Mouse (Mus musculus) intestine, embryonic 14.5 days (tissue): ENCODE measurements around the gene Pdcd6. TPM values are rescaled to one million over a fixed set of nuclear protein-coding genes. Genes with fewer than 3 reads are reported as not detected.
A peak's percentile ranks its signal among the peaks of the same experiment; 100 is the strongest.

Experiments
- ATAC-seq: fragments of 200-750 bp; cut with Nextera tagmentation; replicated peaks from 2 replicates; pipeline ENCODE4 v1.8.0; 2017; ENCODE audit warnings: low read depth, moderate number of reproducible peaks, moderate TSS enrichment, moderate library complexity; ENCODE audit not compliant: low FRiP score, low TSS enrichment
- DNase-seq: peaks from one replicate; pipeline ENCODE4 v3.0.0-alpha.2; 2018; ENCODE audit warnings: low spot score
- H3K27ac ChIP-seq: fragments of 300-500 bp; sonication (generic); 2 replicates; pipeline ENCODE4 v1.5.1; 2014; ENCODE audit warnings: low read depth, mild to moderate bottlenecking, control low read depth
- H3K27me3 ChIP-seq: fragments of 300-500 bp; sonication (generic); replicated peaks from 2 replicates; pipeline ENCODE4 v1.6.1; 2014; ENCODE audit warnings: low read length, control low read depth; ENCODE audit not compliant: control insufficient read depth, insufficient read depth
- H3K36me3 ChIP-seq: fragments of 300-500 bp; sonication (generic); 2 replicates; pipeline ENCODE4 v1.6.1; 2014; ENCODE audit warnings: low read length, control low read depth; ENCODE audit not compliant: control insufficient read depth, insufficient read depth
- H3K4me1 ChIP-seq: fragments of 300-500 bp; sonication (generic); replicated peaks from 2 replicates; pipeline ENCODE4 v1.6.1; 2014; ENCODE audit warnings: low read length, control low read depth, mixed read lengths; ENCODE audit not compliant: control insufficient read depth, insufficient read depth
- H3K4me2 ChIP-seq: fragments of 300-500 bp; sonication (generic); 2 replicates; pipeline ENCODE4 v1.6.1; 2014; ENCODE audit warnings: low read length
- H3K4me3 ChIP-seq: fragments of 300-500 bp; sonication (generic); 2 replicates; pipeline ENCODE4 v1.5.1; 2014; ENCODE audit warnings: low read depth, low read length, control low read depth, mixed read lengths
- H3K9ac ChIP-seq: fragments of 300-500 bp; sonication (generic); 2 replicates; pipeline ENCODE4 v1.6.1; 2014; ENCODE audit warnings: mild to moderate bottlenecking, low read length
- H3K9me3 ChIP-seq: fragments of 300-500 bp; sonication (generic); 2 replicates; pipeline ENCODE4 v1.6.1; 2016; ENCODE audit warnings: low read length, control low read depth; ENCODE audit not compliant: control insufficient read depth
- WGBS: fragments of 180-500 bp; shearing (Covaris S2); extraction: QIAGEN DNeasy Blood & Tissue Kit; methylation state at CpG from one replicate; pipeline ENCODE4 v1.1.7; 2014; 5-methylcytosine and 5-hydroxymethylcytosine counted together
- polyA plus RNA-seq: library from polyadenylated mRNA; unstranded; fragments of >200 nt; fragmentation: Nextera tagmentation; extraction: Ambion mirVana; gene quantifications from 2 replicates; pipeline ENCODE4 v1.2.1, GENCODE M21; 2014

The Pdcd6 gene
- polyA plus RNA-seq, 1 experiment from 2014 or later: 173 TPM

DNA sequence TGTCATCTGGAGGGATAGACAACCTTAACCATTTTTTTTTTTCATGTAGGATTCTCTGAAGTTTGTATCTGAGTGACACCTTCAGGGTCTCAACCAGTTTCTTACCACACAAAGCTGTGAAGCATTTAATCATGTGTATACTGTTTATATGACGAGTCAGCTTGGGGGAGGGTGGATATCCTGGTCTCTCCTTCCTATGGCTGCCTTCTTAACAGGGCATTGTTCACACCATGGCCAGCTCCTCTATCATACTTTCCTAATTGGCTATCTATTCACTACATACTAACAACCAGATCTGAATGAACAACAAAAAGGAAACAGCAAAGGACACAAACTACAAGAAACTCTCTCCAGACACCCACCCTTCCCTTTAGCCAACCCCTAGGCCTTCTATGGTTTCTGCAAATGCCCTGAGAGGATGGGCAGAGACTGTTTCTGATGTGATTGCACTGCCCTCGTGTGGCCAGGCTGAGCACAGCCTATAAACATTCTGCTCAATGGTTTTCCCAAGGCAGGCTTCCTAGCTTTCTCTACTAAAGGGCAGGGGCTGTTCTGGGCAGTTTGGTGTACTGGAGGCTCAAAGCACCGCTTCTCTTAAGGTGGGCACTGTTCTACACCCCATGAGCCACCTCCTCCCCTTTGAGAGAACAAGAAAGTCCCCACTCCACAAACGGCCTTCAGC lies 16.3 kb downstream of the Pdcd6 start:
- DNase-seq: peak; percentile 82
- no peaks in the 10 kb centered on the region for H3K27me3 ChIP-seq
- WGBS: 43% methylated on average over 4 of the region's 4 CpGs
- peaks cover 39% of the 10 kb centered on the region for H3K36me3 ChIP-seq
- no peak overlapping the region for H3K9ac ChIP-seq
- H3K4me3 ChIP-seq: no peak overlapping the region
- H3K9me3 ChIP-seq: no peaks in the 10 kb centered on the region
- H3K4me2 ChIP-seq: no peak overlapping the region
- ATAC-seq: peak; percentile 77
- no peaks in the 10 kb centered on the region for H3K4me1 ChIP-seq
- H3K27ac ChIP-seq: no peak overlapping the region

DNA sequence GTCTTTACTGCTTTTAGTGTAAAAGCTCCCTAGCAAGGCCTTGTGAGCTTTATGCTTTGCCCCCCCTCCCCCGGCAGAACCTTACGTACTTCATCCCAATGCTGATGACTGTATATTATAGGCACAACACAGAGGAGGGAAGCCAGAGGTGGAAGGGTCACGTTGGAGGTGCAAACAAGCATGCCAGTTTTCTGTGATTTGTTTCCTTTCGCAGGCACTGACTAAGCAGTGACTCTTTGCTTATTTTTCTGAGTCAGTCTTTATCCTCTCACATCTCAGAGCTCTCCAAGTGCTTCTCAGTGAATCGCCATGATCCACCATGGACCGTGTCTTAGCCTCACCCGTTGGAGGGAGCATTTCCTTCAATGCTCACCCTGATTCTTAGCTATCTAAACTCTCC lies 21.0 kb downstream of the Pdcd6 start:
- WGBS: 72% methylated on average over 7 of the region's 7 CpGs
- Histone ChIP-seq H3K4me2 (no peak overlapping the region), H3K9ac (no peak overlapping the region), H3K4me1 (no peaks in the 10 kb centered on the region), H3K9me3 (no peaks in the 10 kb centered on the region), H3K27me3 (peaks cover 9% of the 10 kb centered on the region; the same call in 1 of the 2 replicates), H3K36me3 (no peaks in the 10 kb centered on the region), H3K4me3 (no peak overlapping the region), H3K27ac (no peak overlapping the region)
- no peak for DNase-seq
- ATAC-seq: no peak

DNA sequence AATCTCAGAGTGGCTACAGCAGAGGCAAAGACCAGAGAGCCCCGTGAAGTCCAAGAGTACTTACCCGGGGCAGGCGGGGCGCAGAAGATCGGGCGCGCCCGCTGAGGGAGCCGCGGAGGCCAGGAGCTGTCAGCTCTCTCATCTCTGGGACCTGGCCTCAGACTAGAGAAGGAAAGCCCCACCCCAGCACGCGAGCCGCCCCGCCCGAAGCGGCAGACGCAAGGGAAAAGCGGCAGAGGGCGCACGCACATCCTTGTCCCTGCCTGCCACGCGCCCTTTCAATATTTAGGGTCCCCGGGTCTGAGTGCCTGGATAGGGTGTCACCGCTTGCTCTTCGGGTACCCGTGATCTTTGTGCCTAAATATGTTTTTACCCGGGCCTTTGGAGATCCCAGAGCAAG lies 25.2 kb downstream of the Pdcd6 start, which contains the start of gene Ahrr:
Ahrr (minus strand) TSS at position 165 of the 400 bp plus-strand sequence.
- peaks cover 10% of the 10 kb centered on the region; the same call in 1 of the 2 replicates for H3K27me3 ChIP-seq
- H3K9me3 ChIP-seq: no peaks in the 10 kb centered on the region
- no peaks in the 10 kb centered on the region for H3K4me1 ChIP-seq
- H3K9ac ChIP-seq: no peak within 1 kb of the TSS
- WGBS: 1% methylated on average over 27 of the region's 27 CpGs
- peak within 1 kb of the TSS; percentile 8; the same call in 1 of the 2 replicates for H3K4me3 ChIP-seq
- peak; percentile 53; the same call in 1 of the 2 replicates for ATAC-seq
- H3K27ac ChIP-seq: no peak within 1 kb of the TSS
- H3K36me3 ChIP-seq: no peaks in the 10 kb centered on the region
- H3K4me2 ChIP-seq: peak within 1 kb of the TSS; percentile 44
- DNase-seq: peak; percentile 79

DNA sequence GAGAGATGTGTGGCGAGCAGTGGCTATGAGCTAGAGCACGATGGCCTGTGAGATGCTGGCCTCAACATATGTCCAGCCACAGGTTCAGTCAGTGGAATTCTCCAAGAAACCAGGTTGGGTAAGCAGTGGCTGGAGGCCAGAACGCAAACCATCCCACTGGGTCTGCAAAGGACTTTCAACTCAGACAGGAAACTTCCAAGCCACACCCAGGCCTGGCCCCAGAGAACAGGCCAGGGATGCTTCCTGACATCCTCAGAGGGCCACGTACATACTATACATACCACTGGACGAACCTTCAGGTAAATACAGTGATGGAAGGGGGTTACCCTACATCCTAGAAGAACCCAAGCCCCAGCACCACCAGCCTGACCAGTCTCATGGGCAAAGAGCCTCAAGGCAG lies 27.7 kb downstream of the Pdcd6 start:
- WGBS: 90% methylated on average over 5 of the region's 5 CpGs
- Histone ChIP-seq H3K36me3 (no peaks in the 10 kb centered on the region), H3K4me1 (no peaks in the 10 kb centered on the region)

DNA sequence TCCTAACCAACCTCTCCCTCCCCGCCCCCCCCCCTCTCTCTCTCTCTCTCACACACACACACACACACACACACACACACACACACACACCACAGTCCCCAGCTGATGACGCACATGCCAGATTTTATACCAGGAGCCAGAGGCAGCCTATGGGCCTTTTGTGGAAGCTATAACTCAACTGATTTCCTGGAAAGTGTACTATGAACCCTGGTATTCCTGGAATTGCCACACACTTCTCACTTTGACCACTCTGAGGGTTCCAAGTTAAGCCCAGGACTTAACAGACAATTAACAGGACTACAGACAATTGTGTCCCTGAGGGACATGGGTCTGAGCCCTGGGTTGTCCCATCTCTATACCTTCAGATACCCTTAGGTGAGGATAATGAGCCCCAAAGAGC lies 35.1 kb downstream of the Pdcd6 start:
- DNase-seq (no peak), ATAC-seq (no peak)
- Histone ChIP-seq H3K4me2 (no peak overlapping the region), H3K4me3 (no peak overlapping the region), H3K27me3 (no peaks in the 10 kb centered on the region), H3K4me1 (no peaks in the 10 kb centered on the region), H3K36me3 (no peaks in the 10 kb centered on the region), H3K9ac (no peak overlapping the region), H3K27ac (no peak overlapping the region), H3K9me3 (no peaks in the 10 kb centered on the region)
- 78% methylated on average over 1 of the region's 2 CpGs for WGBS

More for the DNA sequence above, 27.7 kb downstream of the Pdcd6 start:
- H3K4me2 ChIP-seq: no peak overlapping the region
- H3K27ac ChIP-seq: no peak overlapping the region
- H3K27me3 ChIP-seq: peaks cover 10% of the 10 kb centered on the region; the same call in 1 of the 2 replicates
- DNase-seq: no peak
- no peak overlapping the region for H3K9ac ChIP-seq
- ATAC-seq: no peak
- H3K9me3 ChIP-seq: no peaks in the 10 kb centered on the region
- no peak overlapping the region for H3K4me3 ChIP-seq

DNA sequence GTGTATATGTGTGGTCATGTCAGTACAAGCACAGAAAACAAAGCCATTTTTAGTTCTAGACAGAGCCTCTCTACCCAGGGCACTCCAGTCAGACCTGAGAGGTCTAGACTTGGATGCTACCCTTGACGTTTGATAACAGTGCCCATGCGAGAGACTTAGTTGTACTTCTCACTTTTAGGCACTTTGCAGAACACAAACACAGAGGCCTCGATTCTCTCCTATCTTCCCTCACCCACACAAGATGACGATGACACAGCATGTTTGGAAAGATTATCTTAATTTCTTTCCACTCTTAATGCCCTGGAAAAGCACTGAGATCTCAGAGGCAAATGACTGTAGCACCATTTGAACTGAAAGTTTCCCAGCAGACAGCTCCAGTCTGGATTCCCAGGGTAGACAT lies 41.7 kb downstream of the Pdcd6 start:
- ATAC-seq (no peak), DNase-seq (no peak)
- no peaks in the 10 kb centered on the region for H3K36me3 ChIP-seq
- 76% methylated on average over 4 of the region's 4 CpGs for WGBS
- no peaks in the 10 kb centered on the region for H3K9me3 ChIP-seq
- no peak overlapping the region for H3K27ac ChIP-seq
- no peaks in the 10 kb centered on the region for H3K27me3 ChIP-seq
- H3K4me1 ChIP-seq: no peaks in the 10 kb centered on the region
- no peak overlapping the region for H3K9ac ChIP-seq
- no peak overlapping the region for H3K4me3 ChIP-seq
- H3K4me2 ChIP-seq: no peak overlapping the region

DNA sequence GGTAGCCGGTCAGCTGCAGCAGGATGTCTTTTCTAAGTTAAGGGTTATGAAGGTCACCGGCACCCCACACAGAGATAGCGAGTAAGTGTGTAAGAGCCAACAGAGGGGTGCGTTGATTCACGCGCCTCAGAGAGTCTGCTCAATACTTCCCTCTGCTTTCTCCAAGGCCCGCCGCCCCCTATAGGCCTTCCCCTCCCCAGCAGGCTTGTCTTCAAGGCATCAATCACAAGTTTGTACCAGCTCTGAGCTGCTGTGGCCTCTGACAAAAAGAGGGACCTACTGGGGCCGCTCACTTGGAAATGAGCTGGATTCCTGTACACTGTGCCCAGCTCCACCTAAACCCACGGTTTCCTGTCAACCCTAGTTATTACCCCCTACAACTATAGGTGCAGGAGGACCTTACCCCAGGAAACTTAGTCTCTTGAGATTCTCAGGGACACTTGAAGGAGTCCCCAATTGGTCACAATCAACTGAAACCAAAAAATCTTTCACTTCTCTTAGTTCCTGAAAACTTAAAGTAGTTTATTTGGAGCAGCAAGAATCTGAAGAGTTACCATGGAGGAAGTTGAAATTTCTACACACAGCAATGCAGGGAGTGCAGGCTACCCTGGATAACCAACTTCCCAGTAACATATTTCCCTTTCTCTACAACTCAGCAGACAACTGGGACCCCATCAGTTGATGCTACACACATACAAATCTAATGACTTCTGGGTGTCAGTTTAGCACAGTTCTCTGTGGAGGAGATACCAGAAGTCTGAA lies 57.0 kb downstream of the Pdcd6 start:
- no peak for DNase-seq

DNA sequence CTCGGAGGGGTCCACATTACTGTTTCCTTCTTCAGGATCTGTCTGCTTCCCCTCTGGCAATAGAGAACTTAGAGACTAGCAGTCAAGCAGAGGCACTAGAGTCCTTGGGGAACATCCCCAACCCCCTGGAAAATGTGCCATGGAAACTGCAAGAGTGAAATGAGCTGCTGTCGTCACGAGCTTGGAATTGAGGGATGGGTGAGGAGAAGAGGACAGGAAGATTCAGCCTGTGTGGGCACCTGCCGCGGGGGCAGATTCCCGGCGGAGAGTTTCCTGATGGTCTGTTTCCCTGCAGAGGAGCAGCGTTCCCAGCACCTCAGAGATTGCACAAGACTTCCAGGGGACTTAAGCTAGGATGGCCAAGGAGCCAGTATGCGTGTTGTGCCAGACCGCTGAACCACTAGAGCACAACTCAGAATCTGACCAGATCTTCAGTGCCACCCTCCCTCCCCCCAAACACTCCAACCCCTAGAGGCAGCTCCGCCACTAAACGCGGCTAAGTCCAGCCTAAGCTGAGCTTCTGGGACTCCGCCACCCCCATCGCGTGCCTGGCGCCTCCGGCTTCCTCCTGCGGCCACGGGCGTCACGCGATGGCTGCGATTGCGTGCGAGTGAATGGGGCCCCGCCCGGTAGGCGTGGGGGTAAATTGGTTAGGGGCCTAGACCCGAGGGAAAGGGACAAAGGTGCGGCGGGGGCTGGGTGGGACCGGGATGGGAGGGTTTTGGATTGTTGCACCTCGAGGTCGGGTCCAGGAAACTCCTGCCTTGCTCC lies 57.7 kb downstream of the Pdcd6 start:
- 4% methylated on average over 35 of the region's 35 CpGs for WGBS
- Histone ChIP-seq H3K36me3 (no peaks in the 10 kb centered on the region), H3K27me3 (no peaks in the 10 kb centered on the region)

More for the DNA sequence above, 57.0 kb downstream of the Pdcd6 start:
- H3K27me3 ChIP-seq: no peaks in the 10 kb centered on the region
- 0 out of 2 replicates have a peak, but pooled peaks cover 3% of the 10 kb centered on the region for H3K4me1 ChIP-seq
- H3K4me3 ChIP-seq: peak overlapping the region; percentile 56
- WGBS: 4% methylated on average over 10 of the region's 10 CpGs
- peak overlapping the region; percentile 90 for H3K4me2 ChIP-seq
- ATAC-seq: peak; percentile 86
- no peaks in the 10 kb centered on the region for H3K9me3 ChIP-seq
- peak overlapping the region; percentile 63 for H3K9ac ChIP-seq
- no peak overlapping the region for H3K27ac ChIP-seq
- H3K36me3 ChIP-seq: no peaks in the 10 kb centered on the region

More for the DNA sequence above, 57.7 kb downstream of the Pdcd6 start:
- DNase-seq (peak; percentile 79), ATAC-seq (peak; percentile 75)
- H3K9me3 ChIP-seq: no peaks in the 10 kb centered on the region
- H3K4me1 ChIP-seq: 0 out of 2 replicates have a peak, but pooled peaks cover 3% of the 10 kb centered on the region
- H3K27ac ChIP-seq: no peak overlapping the region
- H3K4me3 ChIP-seq: peak overlapping the region; percentile 56
- peak overlapping the region; percentile 63 for H3K9ac ChIP-seq
- H3K4me2 ChIP-seq: peak overlapping the region; percentile 90
